Mouse (Mus musculus): ENCODE results near the gene Lpin3. TPM values are rescaled to one million over a fixed set of nuclear protein-coding genes. Genes with fewer than 3 reads are reported as not detected.
A peak's percentile ranks its signal among the peaks of the same experiment; 100 is the strongest.

The Lpin3 gene
- polyA plus RNA-seq, 1 experiment from 2014 or later = 2.8 TPM

- no peak for ATAC-seq (ENCODE audit: insufficient number of reproducible peaks, insufficient read depth, low FRiP score, low read depth)
- H3K27me3 ChIP-seq (ENCODE audit: control insufficient read depth, insufficient read depth, low read length) = no peaks in the 10 kb centered on the region
- no peak overlapping the region for H3K27ac ChIP-seq (ENCODE audit: low read length)
- no peaks in the 10 kb centered on the region for H3K9me3 ChIP-seq (ENCODE audit: control insufficient read depth, low read depth, low read length)
- no peaks in the 10 kb centered on the region for H3K36me3 ChIP-seq (ENCODE audit: control insufficient read depth, insufficient read depth, low read length)
- H3K9ac ChIP-seq (replicated peaks; ENCODE audit: low read depth, low read length) = no peak overlapping the region
- 88% methylated on average over 4 of the region's 4 CpGs for WGBS
- H3K4me2 ChIP-seq (replicated peaks; ENCODE audit: low read depth, low read length) = no peak overlapping the region
- H3K4me3 ChIP-seq (ENCODE audit: low read depth, low read length) = no peak overlapping the region
- peaks cover 4% of the 10 kb centered on the region; the same call in 1 of the 2 replicates for H3K4me1 ChIP-seq (ENCODE audit: control insufficient read depth, insufficient read depth, low read length)
Measured at GRCm38 (mm10) chr2:160876115-160876514, 4.4 kb upstream of the Lpin3 start.

- Histone ChIP-seq H3K27ac (ENCODE audit: low read length) (no peak overlapping the region), H3K4me1 (ENCODE audit: control insufficient read depth, insufficient read depth, low read length) (no peaks in the 10 kb centered on the region), H3K27me3 (ENCODE audit: control insufficient read depth, insufficient read depth, low read length) (no peaks in the 10 kb centered on the region), H3K36me3 (ENCODE audit: control insufficient read depth, insufficient read depth, low read length) (no peaks in the 10 kb centered on the region), H3K4me3 (ENCODE audit: low read depth, low read length) (no peak overlapping the region), H3K9ac (replicated peaks; ENCODE audit: low read depth, low read length) (no peak overlapping the region), H3K9me3 (ENCODE audit: control insufficient read depth, low read depth, low read length) (no peaks in the 10 kb centered on the region), H3K4me2 (replicated peaks; ENCODE audit: low read depth, low read length) (no peak overlapping the region)
- ATAC-seq (ENCODE audit: insufficient number of reproducible peaks, insufficient read depth, low FRiP score, low read depth) = no peak
- 45% methylated on average over 6 of the region's 6 CpGs for WGBS
Measured at GRCm38 (mm10) chr2:160881462-160882101, 1.1 kb downstream of the Lpin3 start.

DNA sequence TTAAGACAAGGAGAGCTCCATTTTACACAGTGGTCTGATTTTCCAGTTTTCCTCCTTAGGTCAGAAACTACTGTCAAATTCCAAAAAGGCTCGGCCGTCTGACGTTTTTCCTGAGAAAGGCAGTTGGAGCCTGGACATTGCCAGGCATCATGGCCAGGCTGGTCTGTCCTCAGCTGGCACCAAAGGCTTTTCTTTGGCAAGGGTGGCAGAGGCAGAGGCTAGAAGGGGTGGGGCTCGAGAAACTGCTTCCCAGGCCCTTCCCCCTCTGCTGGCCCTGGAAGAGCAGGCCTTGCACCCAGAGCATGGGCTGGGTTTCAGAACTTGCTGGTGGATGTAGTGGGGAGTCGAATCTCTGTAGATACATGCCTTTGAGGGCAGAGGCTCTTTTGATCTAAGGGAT lies 2.0 kb downstream of the Lpin3 start:
- Histone ChIP-seq H3K4me2 (replicated peaks; ENCODE audit: low read depth, low read length) (no peak overlapping the region), H3K9ac (replicated peaks; ENCODE audit: low read depth, low read length) (no peak overlapping the region), H3K27me3 (ENCODE audit: control insufficient read depth, insufficient read depth, low read length) (no peaks in the 10 kb centered on the region), H3K36me3 (ENCODE audit: control insufficient read depth, insufficient read depth, low read length) (no peaks in the 10 kb centered on the region), H3K9me3 (ENCODE audit: control insufficient read depth, low read depth, low read length) (no peaks in the 10 kb centered on the region), H3K4me3 (ENCODE audit: low read depth, low read length) (no peak overlapping the region), H3K27ac (ENCODE audit: low read length) (no peak overlapping the region), H3K4me1 (ENCODE audit: control insufficient read depth, insufficient read depth, low read length) (no peaks in the 10 kb centered on the region)
- WGBS = 74% methylated on average over 5 of the region's 5 CpGs
- no peak for ATAC-seq (ENCODE audit: insufficient number of reproducible peaks, insufficient read depth, low FRiP score, low read depth)

GRCm38 (mm10) chr2:160883912-160884311 lies 3.4 kb downstream of the Lpin3 start:
- H3K27me3 ChIP-seq (ENCODE audit: control insufficient read depth, insufficient read depth, low read length) = no peaks in the 10 kb centered on the region
- H3K36me3 ChIP-seq (ENCODE audit: control insufficient read depth, insufficient read depth, low read length) = no peaks in the 10 kb centered on the region
- no peaks in the 10 kb centered on the region for H3K9me3 ChIP-seq (ENCODE audit: control insufficient read depth, low read depth, low read length)
- H3K4me1 ChIP-seq (ENCODE audit: control insufficient read depth, insufficient read depth, low read length) = no peaks in the 10 kb centered on the region
- H3K4me2 ChIP-seq (replicated peaks; ENCODE audit: low read depth, low read length) = no peak overlapping the region
- WGBS = 67% methylated on average over 4 of the region's 4 CpGs
- ATAC-seq (ENCODE audit: insufficient number of reproducible peaks, insufficient read depth, low FRiP score, low read depth) = no peak
- H3K27ac ChIP-seq (ENCODE audit: low read length) = no peak overlapping the region
- no peak overlapping the region for H3K9ac ChIP-seq (replicated peaks; ENCODE audit: low read depth, low read length)
- H3K4me3 ChIP-seq (ENCODE audit: low read depth, low read length) = no peak overlapping the region

GRCm38 (mm10) chr2:160884830-160885229 lies 4.4 kb downstream of the Lpin3 start:
- no peaks in the 10 kb centered on the region for H3K36me3 ChIP-seq (ENCODE audit: control insufficient read depth, insufficient read depth, low read length)
- WGBS = 49% methylated on average over 2 of the region's 2 CpGs
- no peaks in the 10 kb centered on the region for H3K4me1 ChIP-seq (ENCODE audit: control insufficient read depth, insufficient read depth, low read length)
- H3K4me3 ChIP-seq (ENCODE audit: low read depth, low read length) = no peak overlapping the region
- no peaks in the 10 kb centered on the region for H3K9me3 ChIP-seq (ENCODE audit: control insufficient read depth, low read depth, low read length)
- H3K4me2 ChIP-seq (replicated peaks; ENCODE audit: low read depth, low read length) = no peak overlapping the region
- no peaks in the 10 kb centered on the region for H3K27me3 ChIP-seq (ENCODE audit: control insufficient read depth, insufficient read depth, low read length)
- H3K27ac ChIP-seq (ENCODE audit: low read length) = no peak overlapping the region
- H3K9ac ChIP-seq (replicated peaks; ENCODE audit: low read depth, low read length) = no peak overlapping the region
- no peak for ATAC-seq (ENCODE audit: insufficient number of reproducible peaks, insufficient read depth, low FRiP score, low read depth)

DNA sequence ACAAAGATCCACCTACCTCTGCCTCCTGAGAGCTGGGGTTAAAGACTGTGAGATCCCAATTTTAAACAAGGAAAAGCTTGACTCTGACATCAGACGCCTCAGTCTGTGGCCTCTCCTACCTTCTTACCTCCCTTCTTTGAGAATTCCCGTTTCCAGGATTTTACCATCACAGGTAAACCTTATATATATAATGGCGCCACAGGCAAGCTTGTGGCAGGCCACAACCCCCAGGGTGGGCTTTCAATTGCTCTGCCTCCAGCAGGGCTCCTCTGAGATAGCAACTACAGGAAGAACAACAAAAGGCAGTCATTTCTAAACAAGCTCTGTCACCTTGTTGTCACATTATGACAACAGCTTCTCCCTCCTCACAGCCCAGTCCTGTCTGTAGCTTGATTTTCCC lies 5.8 kb downstream of the Lpin3 start:
- Histone ChIP-seq H3K9me3 (ENCODE audit: control insufficient read depth, low read depth, low read length) (no peaks in the 10 kb centered on the region), H3K9ac (replicated peaks; ENCODE audit: low read depth, low read length) (no peak overlapping the region), H3K4me1 (ENCODE audit: control insufficient read depth, insufficient read depth, low read length) (no peaks in the 10 kb centered on the region), H3K27me3 (ENCODE audit: control insufficient read depth, insufficient read depth, low read length) (no peaks in the 10 kb centered on the region), H3K36me3 (ENCODE audit: control insufficient read depth, insufficient read depth, low read length) (no peaks in the 10 kb centered on the region), H3K27ac (ENCODE audit: low read length) (no peak overlapping the region), H3K4me2 (replicated peaks; ENCODE audit: low read depth, low read length) (no peak overlapping the region), H3K4me3 (ENCODE audit: low read depth, low read length) (no peak overlapping the region)
- 75% methylated on average over 3 of the region's 3 CpGs for whole genome bisulfite sequencing
- ATAC-seq (ENCODE audit: insufficient number of reproducible peaks, insufficient read depth, low FRiP score, low read depth) = no peak

DNA sequence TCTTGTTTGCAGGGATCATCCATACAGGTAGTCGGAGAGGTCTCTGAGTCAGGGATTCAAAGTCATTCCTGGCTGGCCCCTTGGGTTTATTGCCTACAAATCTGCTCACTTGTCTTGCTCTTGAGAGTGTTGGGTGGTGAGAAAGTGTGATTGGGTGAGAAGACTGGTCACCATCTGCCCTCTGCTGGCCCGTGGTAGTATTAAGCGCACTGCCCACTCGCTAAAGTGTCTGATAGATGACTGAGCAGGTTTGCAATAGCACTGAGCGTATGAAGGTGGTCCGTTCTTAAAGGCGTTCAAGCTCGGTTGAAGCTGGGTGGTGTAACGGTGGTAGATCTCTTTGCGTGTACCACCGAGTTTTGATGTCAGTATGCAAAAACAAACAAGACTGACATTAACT lies 6.8 kb downstream of the Lpin3 start:
- 3% methylated on average over 11 of the region's 11 CpGs for WGBS
- H3K27me3 ChIP-seq (ENCODE audit: control insufficient read depth, insufficient read depth, low read length) = no peaks in the 10 kb centered on the region
- no peaks in the 10 kb centered on the region for H3K36me3 ChIP-seq (ENCODE audit: control insufficient read depth, insufficient read depth, low read length)
- no peaks in the 10 kb centered on the region for H3K4me1 ChIP-seq (ENCODE audit: control insufficient read depth, insufficient read depth, low read length)
- H3K4me2 ChIP-seq (replicated peaks; ENCODE audit: low read depth, low read length) = peak overlapping the region; percentile 95
- H3K9me3 ChIP-seq (ENCODE audit: control insufficient read depth, low read depth, low read length) = no peaks in the 10 kb centered on the region
- peak overlapping the region; percentile 45 for H3K4me3 ChIP-seq (ENCODE audit: low read depth, low read length)
- ATAC-seq (ENCODE audit: insufficient number of reproducible peaks, insufficient read depth, low FRiP score, low read depth) = peak; percentile 82
- no peak overlapping the region for H3K27ac ChIP-seq (ENCODE audit: low read length)
- no peak overlapping the region for H3K9ac ChIP-seq (replicated peaks; ENCODE audit: low read depth, low read length)

GRCm38 (mm10) chr2:160887859-160888258 lies 7.4 kb downstream of the Lpin3 start:
- Histone ChIP-seq H3K4me3 (ENCODE audit: low read depth, low read length) (peak overlapping the region; percentile 45), H3K27ac (ENCODE audit: low read length) (no peak overlapping the region), H3K4me1 (ENCODE audit: control insufficient read depth, insufficient read depth, low read length) (no peaks in the 10 kb centered on the region), H3K27me3 (ENCODE audit: control insufficient read depth, insufficient read depth, low read length) (no peaks in the 10 kb centered on the region), H3K9ac (replicated peaks; ENCODE audit: low read depth, low read length) (0 out of 2 replicates have a peak overlapping the region, but pooled peaks have one; percentile 4), H3K36me3 (ENCODE audit: control insufficient read depth, insufficient read depth, low read length) (no peaks in the 10 kb centered on the region), H3K4me2 (replicated peaks; ENCODE audit: low read depth, low read length) (peak overlapping the region; percentile 95), H3K9me3 (ENCODE audit: control insufficient read depth, low read depth, low read length) (no peaks in the 10 kb centered on the region)
- WGBS = under 1% methylated on average over 26 of the region's 26 CpGs
- peak; percentile 91 for ATAC-seq (ENCODE audit: insufficient number of reproducible peaks, insufficient read depth, low FRiP score, low read depth)

GRCm38 (mm10) chr2:160891045-160891444 lies 10.6 kb downstream of the Lpin3 start:
- no peaks in the 10 kb centered on the region for H3K9me3 ChIP-seq (ENCODE audit: control insufficient read depth, low read depth, low read length)
- no peaks in the 10 kb centered on the region for H3K4me1 ChIP-seq (ENCODE audit: control insufficient read depth, insufficient read depth, low read length)
- H3K36me3 ChIP-seq (ENCODE audit: control insufficient read depth, insufficient read depth, low read length) = no peaks in the 10 kb centered on the region
- no peak for ATAC-seq (ENCODE audit: insufficient number of reproducible peaks, insufficient read depth, low FRiP score, low read depth)
- no peak overlapping the region for H3K27ac ChIP-seq (ENCODE audit: low read length)
- no peak overlapping the region for H3K4me3 ChIP-seq (ENCODE audit: low read depth, low read length)
- no peaks in the 10 kb centered on the region for H3K27me3 ChIP-seq (ENCODE audit: control insufficient read depth, insufficient read depth, low read length)
- H3K9ac ChIP-seq (replicated peaks; ENCODE audit: low read depth, low read length) = no peak overlapping the region
- 85% methylated on average over 5 of the region's 5 CpGs for WGBS
- no peak overlapping the region for H3K4me2 ChIP-seq (replicated peaks; ENCODE audit: low read depth, low read length)

Measured in stomach, embryonic 14.5 days (tissue).